Mouse (Mus musculus): ENCODE measurements around the gene Pdlim4. TPM values are rescaled to one million over a fixed set of nuclear protein-coding genes. Genes with fewer than 3 reads are reported as not detected.

Gene Pdlim4
- polyA plus RNA-seq, 1 experiment from 2014 or later, result 48.6 TPM

Other genes starting within 250 kb of the Pdlim4 start
- gene Gm12216, start 209.8 kb downstream of the Pdlim4 start, polyA plus RNA-seq (2016; fragmentation: Nextera tagmentation; extraction: Ambion mirVana), result 0.50 TPM in 1 of 2 replicates, not detected in the other
- gene Slc22a5, start 177.4 kb downstream of the Pdlim4 start, polyA plus RNA-seq (2016; fragmentation: Nextera tagmentation; extraction: Ambion mirVana), result 7.9 and 8.5 TPM in 2 replicates
- 2.1 and 3.6 TPM in 2 replicates for gene Slc22a21, start 88.7 kb downstream of the Pdlim4 start, polyA plus RNA-seq (2016; fragmentation: Nextera tagmentation; extraction: Ambion mirVana)
- gene Slc22a4, start 40.9 kb downstream of the Pdlim4 start, polyA plus RNA-seq (2016; fragmentation: Nextera tagmentation; extraction: Ambion mirVana), result 1.3 and 1.4 TPM in 2 replicates
- 27.0 and 29.3 TPM in 2 replicates for gene P4ha2, start 31.1 kb upstream of the Pdlim4 start, polyA plus RNA-seq (2016; fragmentation: Nextera tagmentation; extraction: Ambion mirVana)
- not detected in 2 replicates for gene Csf2, start 180.7 kb upstream of the Pdlim4 start, polyA plus RNA-seq (2016; fragmentation: Nextera tagmentation; extraction: Ambion mirVana)
- gene Il3, start 198.3 kb upstream of the Pdlim4 start, polyA plus RNA-seq (2016; fragmentation: Nextera tagmentation; extraction: Ambion mirVana), result not detected in 2 replicates
- 23.4 and 30.0 TPM in 2 replicates for gene Acsl6, start 234.8 kb upstream of the Pdlim4 start, polyA plus RNA-seq (2016; fragmentation: Nextera tagmentation; extraction: Ambion mirVana)

All from hindbrain, embryonic 12.5 days (tissue).